Mouse (Mus musculus): ENCODE measurements around the gene Slc25a23. TPM values are rescaled to one million over a fixed set of nuclear protein-coding genes. Genes with fewer than 3 reads are reported as not detected.
A peak's percentile ranks its signal among the peaks of the same experiment; 100 is the strongest.
"Not testable (repeated sequence)": the region's sequence is repeated elsewhere in the genome, so short reads cannot be mapped to it uniquely, and the experiment has no call there.

Gene Slc25a23
- polyA plus RNA-seq, 1 experiment from 2014 or later = 11.6 TPM

- Histone ChIP-seq H3K27me3 (ENCODE audit: control insufficient read depth, insufficient read depth, low read length) (peaks cover 55% of the 10 kb centered on the region), H3K4me2 (peak overlapping the region; percentile 57), H3K4me1 (ENCODE audit: control insufficient read depth, insufficient read depth, low read length) (peaks cover 17% of the 10 kb centered on the region), H3K36me3 (ENCODE audit: control insufficient read depth, insufficient read depth, low read length) (no peaks in the 10 kb centered on the region), H3K9me3 (replicated peaks; ENCODE audit: control insufficient read depth, low read length) (no peaks in the 10 kb centered on the region), H3K27ac (ENCODE audit: low read depth, low read length) (no peak overlapping the region), H3K9ac (ENCODE audit: low read depth, low read length) (no peak overlapping the region), H3K4me3 (ENCODE audit: low read depth, low read length) (peak overlapping the region; percentile 31)
- WGBS (ENCODE audit: insufficient replicate concordance) = 2% methylated on average over 39 of the region's 39 CpGs
- no peak for ATAC-seq (replicated peaks; ENCODE audit: insufficient number of reproducible peaks, low FRiP score, low TSS enrichment)
These were observed 2.4 kb upstream of the Slc25a23 start for GRCm38 (mm10) chr17:57062011-57062521.

DNA sequence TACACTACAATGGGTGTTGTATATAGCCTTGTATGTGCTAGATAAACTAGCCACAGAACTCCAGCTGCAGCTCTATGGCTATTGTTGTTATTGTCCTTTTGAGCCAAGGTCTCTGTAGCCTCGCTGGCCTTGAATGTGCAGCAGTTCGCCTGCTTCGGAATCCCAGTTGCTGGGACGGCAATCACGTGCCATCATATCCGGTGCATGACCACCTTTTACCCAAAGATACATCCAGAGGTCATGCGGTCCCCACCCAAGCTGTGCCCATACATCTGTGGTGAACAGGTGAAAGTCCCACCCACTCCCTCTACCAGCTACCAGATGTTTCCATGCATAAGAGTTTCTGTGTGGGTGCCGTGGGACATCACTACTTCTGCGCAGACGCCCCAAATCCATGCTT, 1.4 kb upstream of the Slc25a23 start:
- no peak overlapping the region for H3K9ac ChIP-seq (ENCODE audit: low read depth, low read length)
- no peaks in the 10 kb centered on the region for H3K9me3 ChIP-seq (replicated peaks; ENCODE audit: control insufficient read depth, low read length)
- no peaks in the 10 kb centered on the region for H3K36me3 ChIP-seq (ENCODE audit: control insufficient read depth, insufficient read depth, low read length)
- H3K4me2 ChIP-seq = peak overlapping the region; percentile 91
- H3K4me1 ChIP-seq (ENCODE audit: control insufficient read depth, insufficient read depth, low read length) = peaks cover 17% of the 10 kb centered on the region
- peaks cover 46% of the 10 kb centered on the region for H3K27me3 ChIP-seq (ENCODE audit: control insufficient read depth, insufficient read depth, low read length)
- peak overlapping the region; percentile 81; the same call in 1 of the 2 replicates for H3K4me3 ChIP-seq (ENCODE audit: low read depth, low read length)
- 42% methylated on average over 10 of the region's 10 CpGs for WGBS (ENCODE audit: insufficient replicate concordance)
- no peak for ATAC-seq (replicated peaks; ENCODE audit: insufficient number of reproducible peaks, low FRiP score, low TSS enrichment)
- H3K27ac ChIP-seq (ENCODE audit: low read depth, low read length) = no peak overlapping the region

DNA sequence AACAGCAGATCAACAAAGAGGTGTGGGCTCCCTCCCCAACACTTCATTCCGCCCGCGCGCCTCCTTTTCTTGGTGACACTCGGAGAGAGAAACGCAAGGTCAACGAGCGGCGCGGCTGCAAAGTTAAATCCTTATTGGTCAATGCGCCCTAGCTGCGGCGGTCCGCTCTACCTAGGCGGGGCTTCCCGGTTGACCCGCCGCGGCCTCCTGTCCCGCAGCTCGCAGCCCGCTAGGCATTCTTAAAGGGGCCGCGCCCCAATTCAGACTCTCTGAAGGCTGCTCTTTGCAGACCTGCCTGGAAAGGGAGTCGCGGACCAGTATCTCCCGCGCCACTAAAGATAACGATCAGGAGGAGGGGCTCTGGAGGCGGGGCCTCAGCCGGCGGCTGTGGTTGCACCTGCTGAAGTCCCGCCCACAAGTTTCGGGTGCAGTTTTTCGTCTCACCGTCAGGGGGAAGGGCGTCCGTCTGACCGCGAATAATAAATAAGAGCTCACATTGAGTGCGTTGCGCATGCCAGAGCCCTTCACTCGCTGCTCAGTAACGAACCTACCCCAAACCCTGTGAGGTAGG, 653 bp upstream of the Slc25a23 start:
- Histone ChIP-seq H3K4me2 (peak overlapping the region; percentile 91), H3K27me3 (ENCODE audit: control insufficient read depth, insufficient read depth, low read length) (peaks cover 44% of the 10 kb centered on the region), H3K36me3 (ENCODE audit: control insufficient read depth, insufficient read depth, low read length) (no peaks in the 10 kb centered on the region), H3K4me3 (ENCODE audit: low read depth, low read length) (peak overlapping the region; percentile 81), H3K9me3 (replicated peaks; ENCODE audit: control insufficient read depth, low read length) (no peaks in the 10 kb centered on the region), H3K27ac (ENCODE audit: low read depth, low read length) (peak overlapping the region; percentile 50; the same call in 1 of the 2 replicates), H3K4me1 (ENCODE audit: control insufficient read depth, insufficient read depth, low read length) (peaks cover 17% of the 10 kb centered on the region), H3K9ac (ENCODE audit: low read depth, low read length) (peak overlapping the region; percentile 86)
- ATAC-seq (replicated peaks; ENCODE audit: insufficient number of reproducible peaks, low FRiP score, low TSS enrichment) = peak; percentile 81
- under 1% methylated on average over 44 of the region's 44 CpGs for WGBS (ENCODE audit: insufficient replicate concordance)

DNA sequence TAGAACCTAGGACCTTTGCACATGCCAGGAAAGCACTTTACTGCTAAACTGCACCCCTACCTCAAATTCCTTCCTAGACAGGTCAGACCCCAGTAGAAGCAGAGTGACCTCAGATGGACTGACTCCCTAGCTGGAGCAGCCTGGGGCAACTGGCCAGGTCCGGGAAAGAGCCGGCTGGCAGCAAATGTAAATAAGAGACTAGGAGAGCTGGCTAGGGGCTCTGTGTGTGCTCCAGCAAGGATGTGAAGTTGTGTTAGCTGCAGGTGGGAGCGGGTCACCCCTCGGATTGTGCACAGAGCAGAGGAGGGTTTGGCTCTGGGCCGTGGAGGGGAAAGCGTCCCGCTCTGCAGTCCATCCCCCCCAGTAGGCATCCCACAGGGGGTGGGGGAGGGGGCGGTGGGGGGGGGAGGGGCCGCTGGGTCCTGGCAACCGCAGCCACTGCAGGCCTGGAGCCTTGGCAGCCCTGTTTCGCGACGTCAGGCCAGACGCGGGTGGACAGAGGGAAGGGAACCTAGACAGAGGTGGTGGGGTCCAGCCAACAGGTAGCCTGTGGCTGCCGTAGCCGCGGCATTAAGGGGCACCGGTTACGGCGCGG, 675 bp downstream of the Slc25a23 start, which contains the start of gene Crb3:
Gene Crb3, plus strand, starts transcription at position 215 of the 595 bp plus-strand sequence.
- Histone ChIP-seq H3K9me3 (replicated peaks; ENCODE audit: control insufficient read depth, low read length) (no peaks in the 10 kb centered on the region), H3K4me1 (ENCODE audit: control insufficient read depth, insufficient read depth, low read length) (peaks cover 17% of the 10 kb centered on the region), H3K4me3 (ENCODE audit: low read depth, low read length) (peak within 1 kb of the TSS; percentile 81), H3K36me3 (ENCODE audit: control insufficient read depth, insufficient read depth, low read length) (no peaks in the 10 kb centered on the region), H3K27me3 (ENCODE audit: control insufficient read depth, insufficient read depth, low read length) (peaks cover 32% of the 10 kb centered on the region), H3K9ac (ENCODE audit: low read depth, low read length) (peak within 1 kb of the TSS; percentile 86), H3K27ac (ENCODE audit: low read depth, low read length) (no peak within 1 kb of the TSS), H3K4me2 (peak within 1 kb of the TSS; percentile 91)
- 0 out of 2 replicates have a peak, but pooled peaks have one; percentile 7 for ATAC-seq (replicated peaks; ENCODE audit: insufficient number of reproducible peaks, low FRiP score, low TSS enrichment)
- WGBS (ENCODE audit: insufficient replicate concordance) = 1% methylated on average over 19 of the region's 22 CpGs

- no peaks in the 10 kb centered on the region for H3K9me3 ChIP-seq (replicated peaks; ENCODE audit: control insufficient read depth, low read length)
- WGBS (ENCODE audit: insufficient replicate concordance) = 71% methylated on average over 3 of the region's 3 CpGs
- no peak overlapping the region for H3K4me3 ChIP-seq (ENCODE audit: low read depth, low read length)
- no peak overlapping the region for H3K27ac ChIP-seq (ENCODE audit: low read depth, low read length)
- H3K4me1 ChIP-seq (ENCODE audit: control insufficient read depth, insufficient read depth, low read length) = peaks cover 9% of the 10 kb centered on the region; the same call in 1 of the 2 replicates
- H3K27me3 ChIP-seq (ENCODE audit: control insufficient read depth, insufficient read depth, low read length) = peaks cover 10% of the 10 kb centered on the region
- ATAC-seq (replicated peaks; ENCODE audit: insufficient number of reproducible peaks, low FRiP score, low TSS enrichment) = no peak
- H3K4me2 ChIP-seq = no peak overlapping the region
- no peak overlapping the region for H3K9ac ChIP-seq (ENCODE audit: low read depth, low read length)
- H3K36me3 ChIP-seq (ENCODE audit: control insufficient read depth, insufficient read depth, low read length) = peaks cover 4% of the 10 kb centered on the region; the same call in 1 of the 2 replicates
These were observed 3.4 kb downstream of the Slc25a23 start for GRCm38 (mm10) chr17:57056246-57056645.

DNA sequence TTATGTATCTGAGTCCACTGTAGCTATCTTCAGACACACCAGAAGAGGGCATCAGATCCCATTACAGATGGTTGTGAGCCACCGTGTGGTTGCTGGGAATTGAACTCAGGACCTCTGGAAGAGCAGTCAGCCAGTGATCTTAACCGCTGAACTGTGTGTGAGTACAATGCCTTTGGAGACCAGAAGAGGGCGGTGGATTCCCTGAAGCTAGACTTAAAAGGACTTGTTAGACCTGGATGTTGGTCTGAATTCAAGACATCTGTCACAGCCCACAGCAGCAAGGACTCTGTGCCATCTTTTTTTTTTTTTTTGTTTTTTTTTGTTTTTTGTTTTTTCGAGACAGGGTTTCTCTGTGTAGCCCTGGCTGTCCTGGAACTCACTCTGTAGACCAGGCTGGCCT, 8.0 kb downstream of the Slc25a23 start:
- H3K36me3 ChIP-seq (ENCODE audit: control insufficient read depth, insufficient read depth, low read length); H3K9me3 ChIP-seq (replicated peaks; ENCODE audit: control insufficient read depth, low read length); H3K4me2 ChIP-seq; H3K9ac ChIP-seq (ENCODE audit: low read depth, low read length); H3K27ac ChIP-seq (ENCODE audit: low read depth, low read length); ATAC-seq (replicated peaks; ENCODE audit: insufficient number of reproducible peaks, low FRiP score, low TSS enrichment); H3K4me3 ChIP-seq (ENCODE audit: low read depth, low read length); H3K27me3 ChIP-seq (ENCODE audit: control insufficient read depth, insufficient read depth, low read length); H3K4me1 ChIP-seq (ENCODE audit: control insufficient read depth, insufficient read depth, low read length): not testable (repeated sequence)
- 80% methylated on average over 4 of the region's 4 CpGs for WGBS (ENCODE audit: insufficient replicate concordance)

- ATAC-seq (replicated peaks; ENCODE audit: insufficient number of reproducible peaks, low FRiP score, low TSS enrichment) = no peak
- WGBS (ENCODE audit: insufficient replicate concordance) = 85% methylated on average over 3 of the region's 3 CpGs
- Histone ChIP-seq H3K27ac (ENCODE audit: low read depth, low read length) (no peak overlapping the region), H3K27me3 (ENCODE audit: control insufficient read depth, insufficient read depth, low read length) (no peaks in the 10 kb centered on the region), H3K4me2 (no peak overlapping the region), H3K9ac (ENCODE audit: low read depth, low read length) (no peak overlapping the region), H3K36me3 (ENCODE audit: control insufficient read depth, insufficient read depth, low read length) (peaks cover 6% of the 10 kb centered on the region; the same call in 1 of the 2 replicates), H3K9me3 (replicated peaks; ENCODE audit: control insufficient read depth, low read length) (no peaks in the 10 kb centered on the region), H3K4me3 (ENCODE audit: low read depth, low read length) (no peak overlapping the region), H3K4me1 (ENCODE audit: control insufficient read depth, insufficient read depth, low read length) (no peaks in the 10 kb centered on the region)
These were observed 10.8 kb downstream of the Slc25a23 start for GRCm38 (mm10) chr17:57048816-57049215.

DNA sequence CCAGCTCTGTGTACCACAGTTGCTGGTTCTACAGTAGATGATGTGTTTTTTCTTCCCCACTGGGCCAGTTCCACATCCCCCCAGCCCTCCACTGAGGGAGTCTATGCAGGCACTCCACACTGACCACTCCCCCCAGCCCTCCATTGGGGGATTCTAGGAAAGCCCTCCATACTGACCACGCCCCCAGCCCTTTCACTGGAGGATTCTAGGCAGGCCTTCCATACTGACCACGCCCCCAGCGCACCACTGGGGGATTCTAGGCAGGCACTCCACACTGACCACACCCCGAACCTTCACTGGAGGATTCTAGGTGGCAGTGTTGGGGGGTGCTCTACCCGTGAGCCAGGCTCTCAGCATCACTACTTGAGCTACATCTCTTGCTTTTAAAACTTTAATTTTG, 12.3 kb downstream of the Slc25a23 start:
- Histone ChIP-seq H3K9me3 (replicated peaks; ENCODE audit: control insufficient read depth, low read length) (no peaks in the 10 kb centered on the region), H3K4me2 (no peak overlapping the region), H3K36me3 (ENCODE audit: control insufficient read depth, insufficient read depth, low read length) (peaks cover 5% of the 10 kb centered on the region; the same call in 1 of the 2 replicates), H3K9ac (ENCODE audit: low read depth, low read length) (no peak overlapping the region), H3K27me3 (ENCODE audit: control insufficient read depth, insufficient read depth, low read length) (no peaks in the 10 kb centered on the region), H3K27ac (ENCODE audit: low read depth, low read length) (no peak overlapping the region), H3K4me1 (ENCODE audit: control insufficient read depth, insufficient read depth, low read length) (peaks cover 3% of the 10 kb centered on the region; the same call in 1 of the 2 replicates), H3K4me3 (ENCODE audit: low read depth, low read length) (no peak overlapping the region)
- ATAC-seq (replicated peaks; ENCODE audit: insufficient number of reproducible peaks, low FRiP score, low TSS enrichment) = 0 out of 2 replicates have a peak, but pooled peaks have one; percentile 11
- WGBS (ENCODE audit: insufficient replicate concordance) = 31% methylated on average over 5 of the region's 5 CpGs

All from heart, embryonic 11.5 days (tissue).